Mouse (Mus musculus) liver, adult 2 months (tissue): ENCODE data around the gene Gm5134. TPM values are rescaled to one million over a fixed set of nuclear protein-coding genes. Genes with fewer than 3 reads are reported as not detected.
"Not testable (repeated sequence)": the region's sequence is repeated elsewhere in the genome, so short reads cannot be mapped to it uniquely, and the experiment has no call there.

Experiments used
- DNase-seq: peaks from one replicate; pipeline ENCODE4 v3.0.0-alpha.2; 2011; ENCODE audit warnings: low read depth, low spot score; ENCODE audit errors: extremely low read depth
- H3K27ac ChIP-seq: fragments of 200-500 bp; replicated peaks from 2 replicates; pipeline ENCODE4 v1.5.1; 2012; ENCODE audit warnings: low read depth, mild to moderate bottlenecking, control low read depth, inconsistent platforms, low read length; ENCODE audit not compliant: insufficient read depth
- H3K27me3 ChIP-seq: fragments of 200-500 bp; 2 replicates; pipeline ENCODE4 v1.6.1; 2012; ENCODE audit warnings: mild to moderate bottlenecking, moderate library complexity, low read length, inconsistent platforms; ENCODE audit not compliant: control insufficient read depth, insufficient read depth
- H3K36me3 ChIP-seq: fragments of 200-500 bp; 2 replicates; pipeline ENCODE4 v1.6.1; 2012; ENCODE audit warnings: low read length, inconsistent platforms; ENCODE audit not compliant: control insufficient read depth, insufficient read depth
- H3K4me1 ChIP-seq: fragments of 200-500 bp; 2 replicates; pipeline ENCODE4 v1.6.1; 2011; ENCODE audit warnings: low read length; ENCODE audit not compliant: control insufficient read depth, insufficient read depth
- H3K4me3 ChIP-seq: fragments of 200-500 bp; 2 replicates; pipeline ENCODE4 v1.5.1; 2011; ENCODE audit warnings: low read depth, mild to moderate bottlenecking, control low read depth, low read length, moderate library complexity; ENCODE audit not compliant: insufficient read depth
- H3K79me2 ChIP-seq: fragments of 200-500 bp; 2 replicates; pipeline ENCODE4 v1.6.1; 2012; ENCODE audit warnings: inconsistent platforms, mild to moderate bottlenecking, low read length, moderate library complexity; ENCODE audit not compliant: control insufficient read depth, insufficient read depth
- H3K9ac ChIP-seq: fragments of 200-500 bp; 2 replicates; pipeline ENCODE4 v1.6.1; 2012; ENCODE audit warnings: low read depth, mild to moderate bottlenecking, control low read depth, inconsistent platforms, low read length
- CTCF ChIP-seq: fragments of 200-500 bp; IDR thresholded peaks from 2 replicates; pipeline ENCODE4 v1.5.1; 2011; ENCODE audit warnings: low read depth, low read length, control low read depth
- POLR2A ChIP-seq: fragments of 200-500 bp; IDR thresholded peaks from 2 replicates; pipeline ENCODE4 v1.6.1; 2011; ENCODE audit warnings: low read length, control low read depth; ENCODE audit not compliant: insufficient read depth; ENCODE audit errors: extremely low read depth
- WGBS: fragments of 180-500 bp; shearing (Covaris S2); methylation state at CpG from one replicate; pipeline ENCODE4 v1.1.7; 2018; 5-methylcytosine and 5-hydroxymethylcytosine counted together
- polyA plus RNA-seq: library from polyadenylated mRNA; depleted of rRNA; stranded (reverse); fragments of >200 nt; gene quantifications from 2 replicates; pipeline ENCODE4 v1.2.3, GENCODE M21; 2012
- total RNA-seq: library from RNA; depleted of rRNA; stranded (reverse); fragments of >200 nt; gene quantifications from 2 replicates; pipeline ENCODE4 v1.2.3, GENCODE M21; 2014

The Gm5134 gene
- total and polyA plus RNA-seq, 2 experiments, result not detected

DNA sequence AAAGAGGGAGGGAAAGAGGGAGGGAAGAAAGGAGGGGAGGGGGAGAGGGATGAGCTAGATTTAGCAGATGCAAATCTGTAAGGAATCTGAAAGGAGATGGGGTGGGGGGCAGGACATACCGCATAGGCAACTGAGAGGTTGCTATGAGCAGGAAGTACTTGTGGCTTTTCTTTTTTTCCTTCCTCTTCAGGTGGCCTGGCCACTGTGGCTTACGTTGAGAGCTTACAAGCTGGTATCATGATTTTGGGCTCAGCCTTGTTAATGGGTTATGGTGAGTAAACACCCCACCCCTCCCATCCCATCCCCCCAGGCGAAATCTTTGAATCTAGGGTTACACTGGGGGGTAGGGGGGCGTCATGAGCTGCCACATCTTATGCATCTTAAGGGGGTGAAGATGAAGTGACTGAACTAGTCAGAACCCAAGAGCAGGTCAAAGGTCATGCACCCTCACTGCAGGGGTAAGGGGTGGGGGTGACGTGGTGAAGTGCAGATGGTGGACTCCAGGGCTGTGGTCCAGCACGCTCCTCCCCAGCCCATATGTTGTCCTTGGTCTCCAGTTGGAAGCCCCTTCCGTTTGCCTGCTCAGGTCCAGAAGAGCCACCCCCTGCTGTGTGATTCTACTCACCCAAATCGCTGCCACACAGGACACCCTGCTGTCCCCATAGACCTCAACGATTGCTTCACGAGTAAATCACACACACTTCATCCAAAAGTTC lies 24.0 kb downstream of the Gm5134 start:
- DNase-seq, result no peak
- Histone ChIP-seq H3K27me3 (no peaks in the 10 kb centered on the region), H3K36me3 (no peaks in the 10 kb centered on the region), H3K9ac (no peak overlapping the region), H3K4me1 (no peaks in the 10 kb centered on the region), H3K4me3 (no peak overlapping the region), H3K79me2 (no peaks in the 10 kb centered on the region), H3K27ac (no peak overlapping the region)
- TF ChIP-seq CTCF (no peak), POLR2A (no peak)
- WGBS, result 43% methylated on average over 10 of the region's 10 CpGs

DNA sequence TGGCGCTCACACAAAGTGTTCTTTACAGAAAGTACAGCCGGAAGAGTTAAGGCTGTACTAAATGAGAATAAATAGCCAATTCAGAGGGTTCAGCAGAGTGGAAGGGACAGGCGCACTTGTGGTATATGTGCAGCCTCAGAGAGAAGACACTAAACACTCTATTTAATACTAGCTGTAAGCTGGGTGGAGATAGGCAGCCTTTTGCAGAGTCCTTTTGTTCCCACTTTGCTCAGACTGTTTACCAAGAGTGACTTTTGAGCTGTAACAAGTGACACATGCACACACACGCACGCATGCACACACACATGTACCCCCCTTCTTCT lies 24.5 kb downstream of the Gm5134 start:
- H3K27me3 ChIP-seq, result no peaks in the 10 kb centered on the region
- H3K9ac ChIP-seq, result no peak overlapping the region
- DNase-seq, result no peak
- no peaks in the 10 kb centered on the region for H3K36me3 ChIP-seq
- H3K79me2 ChIP-seq, result no peaks in the 10 kb centered on the region
- TF ChIP-seq POLR2A, result no peak
- TF ChIP-seq CTCF, result no peak
- H3K4me1 ChIP-seq, result no peaks in the 10 kb centered on the region
- no peak overlapping the region for H3K27ac ChIP-seq
- WGBS, result 80% methylated on average over 5 of the region's 5 CpGs
- H3K4me3 ChIP-seq, result no peak overlapping the region

DNA sequence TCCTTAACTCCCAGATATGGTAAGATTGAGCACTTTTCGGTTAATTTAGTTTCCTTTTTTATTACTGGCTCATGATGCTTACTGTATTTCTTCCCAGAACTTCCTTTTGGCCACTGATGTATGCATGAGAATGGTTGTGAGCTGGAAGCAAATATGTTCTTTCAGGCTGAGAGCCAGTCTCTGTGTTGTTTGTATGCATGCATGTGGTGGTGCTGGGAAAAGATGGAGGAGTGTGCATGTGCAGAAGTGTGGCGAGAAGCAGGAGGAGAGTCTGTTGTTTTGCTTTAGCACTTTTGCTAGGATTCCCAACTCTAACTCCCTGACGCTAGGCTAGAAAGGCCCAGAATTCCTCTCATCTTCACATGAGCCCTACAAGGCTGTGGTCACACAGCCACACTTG lies 25.1 kb downstream of the Gm5134 start:
- Histone ChIP-seq H3K9ac (no peak overlapping the region), H3K79me2 (no peaks in the 10 kb centered on the region), H3K27ac (no peak overlapping the region)

DNA sequence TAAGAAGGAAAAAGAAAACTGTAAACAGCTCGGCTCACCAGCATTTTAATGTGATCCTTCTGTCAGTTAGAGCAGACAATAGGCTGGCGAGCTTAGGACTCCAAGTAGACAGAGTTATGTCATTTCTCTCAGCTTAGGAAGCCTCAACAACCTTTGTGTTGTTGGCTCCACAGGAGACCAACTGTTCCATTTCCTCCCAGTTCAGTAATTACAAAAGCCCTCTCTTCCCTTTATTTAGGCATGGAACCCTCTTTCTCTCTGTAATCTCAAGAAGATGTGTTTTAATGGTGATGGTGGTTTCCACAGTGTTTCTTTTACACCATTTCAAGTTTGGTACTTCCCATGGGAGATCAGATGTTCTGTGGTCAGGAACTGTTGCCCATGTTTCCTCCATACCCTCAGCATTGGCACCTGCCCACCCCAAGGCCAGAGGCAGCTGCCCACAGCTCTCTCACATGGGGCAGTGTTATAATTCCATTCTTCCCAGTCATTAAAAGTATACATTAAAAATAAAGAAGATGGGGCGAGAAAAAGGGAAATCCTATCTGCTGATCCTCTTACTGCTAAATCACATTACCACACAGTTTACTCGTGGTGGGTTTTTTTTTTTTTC lies 36.2 kb downstream of the Gm5134 start:
- Histone ChIP-seq H3K27me3 (no peaks in the 10 kb centered on the region), H3K36me3 (no peaks in the 10 kb centered on the region), H3K79me2 (no peaks in the 10 kb centered on the region), H3K4me1 (no peaks in the 10 kb centered on the region), H3K9ac (no peak overlapping the region), H3K27ac (no peak overlapping the region), H3K4me3 (no peak overlapping the region)
- DNase-seq, result no peak
- TF ChIP-seq CTCF (no peak), POLR2A (no peak)
- 86% methylated on average over 4 of the region's 4 CpGs for WGBS

More for the DNA sequence above, 25.1 kb downstream of the Gm5134 start:
- H3K4me1 ChIP-seq, result no peaks in the 10 kb centered on the region
- TF ChIP-seq CTCF (no peak), POLR2A (no peak)
- no peaks in the 10 kb centered on the region for H3K27me3 ChIP-seq
- DNase-seq, result no peak
- H3K4me3 ChIP-seq, result no peak overlapping the region
- H3K36me3 ChIP-seq, result no peaks in the 10 kb centered on the region
- WGBS, result 94% methylated on average over 3 of the region's 3 CpGs

DNA sequence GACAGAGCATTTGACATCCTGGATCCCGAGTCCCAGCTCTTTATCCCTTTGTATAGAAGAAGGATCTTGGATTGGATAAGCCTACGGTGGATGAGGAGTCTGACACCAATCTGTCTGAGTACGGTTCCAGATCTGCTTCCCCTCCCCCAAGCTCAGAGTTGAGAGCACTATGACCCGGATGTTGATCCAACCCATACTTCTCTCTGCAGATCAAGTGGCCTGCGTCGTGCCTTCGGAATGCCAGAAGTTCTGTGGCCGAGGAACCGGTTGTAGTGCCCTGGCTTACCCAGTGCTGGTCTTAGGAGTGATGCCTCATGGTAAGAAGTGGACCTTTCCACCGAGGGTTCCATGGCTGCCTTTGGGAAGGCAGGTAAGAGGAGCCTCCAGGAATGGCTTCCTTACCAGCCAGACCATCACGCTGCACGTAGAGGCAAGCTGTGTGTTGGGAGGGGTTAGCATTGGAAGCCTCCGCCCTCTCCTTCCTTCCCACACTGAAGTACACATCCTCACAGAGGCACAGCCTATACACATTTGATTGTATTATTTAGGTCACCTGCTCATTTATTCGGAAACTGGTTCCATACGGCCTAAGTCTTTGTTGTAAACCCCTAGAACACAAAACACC lies 39.4 kb downstream of the Gm5134 start:
- no peak overlapping the region for H3K9ac ChIP-seq
- 88% methylated on average over 15 of the region's 15 CpGs for WGBS
- H3K36me3 ChIP-seq, result no peaks in the 10 kb centered on the region
- H3K4me1 ChIP-seq, result no peaks in the 10 kb centered on the region
- no peak for DNase-seq
- H3K27me3 ChIP-seq, result no peaks in the 10 kb centered on the region
- TF ChIP-seq POLR2A (no peak), CTCF (no peak)
- H3K27ac ChIP-seq, result no peak overlapping the region
- no peaks in the 10 kb centered on the region for H3K79me2 ChIP-seq
- H3K4me3 ChIP-seq, result no peak overlapping the region

DNA sequence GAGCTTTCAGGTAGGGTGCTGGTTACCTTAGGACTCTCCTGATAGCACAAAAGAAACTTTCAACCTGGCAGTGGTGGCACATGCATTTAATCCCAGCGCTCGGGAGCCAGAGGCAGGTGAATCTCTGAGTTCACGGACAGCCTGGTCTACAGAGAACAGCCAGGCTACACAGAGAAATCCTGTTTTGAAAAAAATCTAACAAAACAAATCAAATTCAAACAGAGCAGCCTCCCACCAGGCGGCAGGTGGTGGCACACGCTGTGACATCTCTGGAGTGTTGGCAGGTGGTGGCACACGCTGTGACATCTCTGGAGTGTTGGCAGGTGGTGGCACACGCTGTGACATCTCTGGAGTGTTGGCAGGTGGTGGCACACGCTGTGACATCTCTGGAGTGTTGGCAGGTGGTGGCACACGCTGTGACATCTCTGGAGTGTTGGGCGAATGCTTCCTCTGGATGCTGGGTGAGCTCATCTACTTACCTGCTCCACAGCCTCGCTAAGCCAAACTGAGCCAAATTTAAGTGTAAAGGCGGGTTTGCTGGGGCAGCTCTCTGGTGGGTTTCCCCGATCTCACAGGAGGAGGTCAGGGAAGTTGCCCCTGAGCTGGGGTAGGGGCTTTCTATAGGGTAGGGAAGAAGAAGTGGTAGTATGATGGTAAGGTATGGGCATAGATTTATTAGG lies 40.4 kb downstream of the Gm5134 start:
- H3K36me3 ChIP-seq, H3K27ac ChIP-seq, H3K9ac ChIP-seq, H3K27me3 ChIP-seq, DNase-seq, H3K79me2 ChIP-seq, H3K4me1 ChIP-seq, H3K4me3 ChIP-seq: not testable (repeated sequence)
- 87% methylated on average over 13 of the region's 13 CpGs for WGBS
